Mouse (Mus musculus) layer of hippocampus, adult 9-11 months (tissue): ENCODE data around the gene Vstm2l.

Source experiments
- DNase-seq: peaks from one replicate; pipeline ENCODE4 v3.0.0; 2022

Gene Vstm2l

GRCm38 (mm10) chr2:157914105-157914764, at the start of gene Vstm2l:
Vstm2l (plus strand) TSS chr2:157914653.
- DNase-seq = peak; percentile 55

DNA sequence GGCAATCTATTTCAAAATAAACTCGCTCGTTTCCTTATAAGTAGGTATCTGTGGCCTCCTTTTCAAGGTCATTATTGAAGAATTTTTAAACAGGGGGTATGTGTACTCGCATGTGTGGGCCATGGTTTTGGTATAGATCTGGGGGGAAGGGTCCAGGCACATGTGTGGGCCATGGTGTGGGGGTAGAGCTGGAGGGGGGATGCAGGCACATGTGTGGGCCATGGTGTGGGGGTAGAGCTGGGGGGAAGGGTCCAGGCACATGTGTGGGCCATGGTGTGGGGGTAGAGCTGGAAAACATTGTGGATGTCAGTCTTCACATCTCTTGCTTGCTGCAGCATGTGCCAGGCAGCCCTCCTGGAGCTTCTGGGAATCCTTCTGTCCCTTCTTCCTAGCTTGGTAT, 47.3 kb upstream of the Vstm2l start:
- DNase-seq = no peak

DNA sequence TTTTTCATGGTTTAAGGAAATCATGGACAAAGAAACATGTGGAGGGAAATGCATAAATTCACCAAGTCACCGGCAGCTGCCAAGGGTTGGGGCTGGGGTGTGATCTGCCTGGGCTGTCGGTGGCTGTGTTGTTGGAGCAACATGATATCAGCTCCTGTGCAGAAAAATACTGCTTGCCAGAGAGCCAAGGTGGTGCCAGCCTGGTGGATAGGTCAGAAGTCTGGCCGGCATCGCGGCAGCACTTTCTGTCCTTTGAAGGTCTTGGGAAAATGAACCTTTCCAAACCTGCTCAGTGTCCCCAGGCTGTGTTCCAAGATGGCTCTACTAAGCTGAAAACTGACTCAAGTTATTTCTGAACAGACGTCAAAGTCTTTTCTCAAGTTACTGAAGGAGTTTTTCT, 44.2 kb upstream of the Vstm2l start:
- no peak for DNase-seq

- peak; percentile 75 for DNase-seq
Observed at GRCm38 (mm10) chr2:157873223-157873622, 41.2 kb upstream of the Vstm2l start.

DNA sequence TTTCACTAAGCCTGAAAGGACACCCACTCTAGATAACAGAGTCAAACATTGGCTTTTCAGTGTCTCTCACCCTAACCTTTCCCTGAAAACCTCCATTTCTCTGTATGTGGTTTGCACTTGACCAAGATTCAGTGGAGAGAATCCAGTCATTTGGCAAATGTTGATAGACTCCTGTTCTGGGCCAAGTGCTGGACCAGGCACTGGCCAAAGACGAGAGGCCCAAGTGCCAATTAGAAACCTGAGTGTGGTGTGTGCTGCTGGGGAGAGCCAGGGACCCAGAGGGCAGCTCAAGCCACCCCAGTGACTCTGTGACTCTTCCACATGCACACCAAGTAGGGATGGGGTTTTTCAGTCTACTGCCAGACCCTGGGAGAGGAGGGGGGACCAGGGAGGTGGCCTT, 40.8 kb upstream of the Vstm2l start:
- DNase-seq = no peak

- peak; percentile 16 for DNase-seq
Observed at GRCm38 (mm10) chr2:157875111-157875510, 39.3 kb upstream of the Vstm2l start.

DNA sequence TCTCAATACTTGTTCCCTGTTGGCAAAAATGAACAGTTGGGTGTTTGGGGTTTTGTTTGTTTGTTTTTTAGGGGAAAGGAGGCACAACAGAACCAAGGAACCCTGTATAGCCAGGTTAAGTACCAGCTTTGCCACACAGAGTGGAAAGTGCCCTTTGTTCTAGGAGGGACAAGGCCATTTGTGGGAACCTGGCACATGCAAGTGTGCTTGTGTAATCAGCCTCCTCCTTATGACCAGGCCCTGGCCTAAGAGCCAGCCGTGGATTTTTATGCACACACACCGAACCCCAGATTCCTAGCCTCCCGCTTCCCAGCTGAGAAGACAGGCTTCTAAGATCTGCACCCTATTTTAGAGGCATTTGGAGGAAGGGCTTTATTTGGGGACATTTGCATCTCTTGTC, 37.1 kb upstream of the Vstm2l start:
- DNase-seq = no peak

DNA sequence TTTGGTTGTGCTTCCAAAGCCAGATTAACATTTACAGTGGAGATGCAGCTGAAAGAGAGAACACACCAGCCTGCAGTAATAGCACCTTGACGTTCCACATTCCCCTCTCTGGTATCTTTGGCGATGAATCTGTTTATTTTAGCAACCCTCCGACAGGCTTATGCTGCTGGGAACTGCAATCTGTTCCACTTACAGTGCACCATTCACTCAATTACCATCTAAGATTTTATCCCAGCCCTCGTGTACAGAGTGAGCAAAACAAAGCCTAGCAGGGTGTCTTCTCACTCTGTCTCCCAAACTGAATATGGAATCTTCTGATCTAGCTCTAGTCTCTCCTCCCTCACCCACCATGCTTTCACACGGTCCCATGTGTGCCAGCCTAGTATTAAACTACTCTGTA, 36.5 kb upstream of the Vstm2l start:
- DNase-seq = peak; percentile 72

DNA sequence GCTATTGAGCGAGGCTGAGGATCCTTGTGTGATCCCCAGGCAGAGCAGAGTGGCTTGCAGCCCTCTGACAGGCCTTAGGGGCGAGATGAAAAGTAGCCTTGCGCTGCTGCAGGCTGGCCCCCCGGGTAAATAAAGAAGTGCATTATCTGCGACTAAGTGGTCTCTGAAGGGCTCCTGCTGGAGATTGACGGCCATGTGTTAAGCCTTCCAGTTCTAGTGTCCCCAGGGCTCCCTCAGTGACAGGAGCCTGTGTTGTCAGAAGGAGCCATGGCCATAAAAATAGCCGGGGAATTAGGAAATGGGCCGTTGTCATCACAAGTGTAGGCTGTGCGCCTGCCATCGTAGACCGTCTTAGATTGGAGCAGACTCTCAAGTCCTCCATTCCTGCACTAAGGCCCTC, 32.5 kb upstream of the Vstm2l start:
- no peak for DNase-seq

DNA sequence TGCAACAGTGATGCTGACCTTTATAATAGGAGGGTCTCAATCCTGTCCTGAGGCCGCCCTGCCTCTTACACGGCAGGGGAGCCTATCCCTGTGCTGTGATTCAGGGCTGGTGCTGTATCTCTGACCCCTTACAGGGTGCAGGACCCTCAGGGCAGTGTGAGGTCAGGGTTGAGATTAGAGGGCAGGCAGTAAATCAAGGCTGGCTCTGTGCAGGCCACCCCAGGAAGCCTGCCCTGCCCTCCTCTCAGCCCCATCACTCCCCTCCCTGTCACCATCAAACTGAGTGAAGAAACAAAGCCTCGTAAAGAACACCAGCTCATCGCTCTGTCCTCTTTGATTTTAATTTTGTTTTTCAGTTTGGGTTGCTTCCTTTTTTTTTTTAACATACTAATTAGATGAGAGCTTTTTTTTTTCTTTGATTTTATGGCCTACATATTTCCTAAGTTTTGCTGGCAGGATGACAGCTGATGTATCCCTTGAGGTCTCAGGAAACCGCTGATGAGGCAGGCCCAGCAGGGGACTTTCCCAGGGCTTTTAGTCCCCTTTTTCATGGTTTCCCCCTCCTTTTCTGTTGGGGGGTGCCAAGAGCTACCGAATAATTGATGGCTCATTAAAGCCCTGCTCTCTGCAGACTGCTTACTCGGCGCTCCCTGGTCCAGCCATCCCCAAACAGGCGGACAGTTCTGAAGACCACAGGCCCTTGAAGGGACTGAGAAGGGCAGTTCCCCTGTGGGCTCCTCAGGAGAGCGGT, 27.0 kb upstream of the Vstm2l start:
- no peak for DNase-seq

DNA sequence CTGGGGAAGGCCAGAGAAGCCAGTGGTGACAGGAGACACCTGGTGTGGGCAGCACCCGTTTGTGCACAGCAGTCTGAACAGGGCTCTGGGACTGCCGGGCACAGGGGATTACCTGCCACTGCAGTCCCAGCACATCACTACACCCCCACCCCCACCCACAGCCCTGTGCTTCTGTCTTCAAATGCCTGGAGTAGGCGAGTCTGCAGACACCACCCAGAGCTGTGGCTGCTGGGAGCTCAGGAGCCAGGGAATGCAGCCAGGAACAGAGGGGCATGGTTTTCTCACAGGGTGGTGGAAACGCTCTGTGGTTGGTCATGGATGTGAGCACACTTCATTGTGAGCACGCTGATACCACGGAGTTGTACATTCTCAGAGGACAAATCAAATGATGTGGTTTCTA, 23.3 kb upstream of the Vstm2l start:
- no peak for DNase-seq

DNA sequence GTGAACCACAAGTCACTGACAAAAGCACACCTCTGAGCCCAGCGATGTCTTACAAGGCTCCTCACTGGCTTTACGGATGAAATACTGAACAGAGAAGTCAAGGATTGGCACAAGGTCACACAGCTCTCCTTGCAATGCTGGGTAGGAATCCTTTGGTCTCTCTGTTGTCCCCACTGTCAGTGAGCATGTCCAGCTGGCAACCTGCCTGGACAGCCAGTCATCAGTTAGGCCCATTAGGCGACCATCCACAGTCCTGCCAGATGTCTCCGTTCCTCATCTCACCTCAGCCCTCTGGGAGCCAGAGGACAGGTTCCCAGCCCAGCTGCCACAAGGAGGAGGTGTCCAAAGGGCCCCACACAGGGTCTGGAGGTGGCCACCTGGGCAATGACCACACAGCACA, 17.3 kb upstream of the Vstm2l start:
- DNase-seq = no peak

- DNase-seq = peak; percentile 26
Observed at GRCm38 (mm10) chr2:157913204-157913636, 1.2 kb upstream of the Vstm2l start.

DNA sequence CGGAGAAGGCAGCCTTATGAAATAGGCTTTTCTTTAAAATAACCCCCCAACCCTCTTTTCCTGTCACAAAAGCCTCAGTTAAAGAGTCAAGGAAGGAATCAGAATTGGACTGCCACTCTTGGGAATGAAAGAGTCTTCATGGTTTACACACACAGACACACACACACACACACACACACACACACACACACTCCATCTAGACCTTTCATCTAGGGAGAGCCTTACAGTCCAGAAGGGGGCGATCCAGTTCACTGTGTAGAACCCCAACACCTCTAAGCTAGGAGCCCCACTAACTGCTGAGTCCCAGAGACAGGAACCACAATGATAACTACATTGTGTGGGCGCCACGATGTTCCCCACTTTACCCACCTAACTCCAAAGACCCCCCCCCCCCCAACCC, 748 bp upstream of the Vstm2l start:
- peak; percentile 34 for DNase-seq

DNA sequence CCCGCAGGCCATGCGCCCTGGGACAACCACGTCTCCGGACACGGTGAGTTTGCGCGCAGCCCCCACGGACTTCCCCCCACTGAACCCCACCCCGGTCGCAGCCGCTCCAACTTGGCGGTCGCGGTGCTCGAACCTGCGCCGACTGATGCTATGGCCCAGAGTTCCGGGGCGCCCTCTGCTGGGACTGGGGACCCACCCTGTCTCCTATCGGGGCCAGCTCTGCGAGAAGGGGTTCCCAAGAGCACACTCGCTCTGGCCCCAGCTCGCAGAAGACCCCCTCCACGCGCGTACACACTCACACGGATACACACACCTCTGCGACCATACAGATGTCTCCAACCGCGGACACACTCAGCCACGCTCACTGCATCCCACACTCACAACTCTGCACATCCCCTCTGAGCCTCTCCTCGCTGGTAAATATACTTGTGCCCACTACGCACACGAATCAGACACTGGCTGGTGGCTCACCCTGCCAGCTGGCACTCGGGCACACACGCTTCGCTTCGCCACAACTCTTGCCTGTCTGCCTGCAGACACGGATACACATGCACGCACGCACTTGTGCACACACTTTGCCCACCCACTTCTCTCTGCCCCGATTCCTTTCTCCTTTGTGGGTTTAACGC, 550 bp downstream of the Vstm2l start:
- peak; percentile 42 for DNase-seq

DNA sequence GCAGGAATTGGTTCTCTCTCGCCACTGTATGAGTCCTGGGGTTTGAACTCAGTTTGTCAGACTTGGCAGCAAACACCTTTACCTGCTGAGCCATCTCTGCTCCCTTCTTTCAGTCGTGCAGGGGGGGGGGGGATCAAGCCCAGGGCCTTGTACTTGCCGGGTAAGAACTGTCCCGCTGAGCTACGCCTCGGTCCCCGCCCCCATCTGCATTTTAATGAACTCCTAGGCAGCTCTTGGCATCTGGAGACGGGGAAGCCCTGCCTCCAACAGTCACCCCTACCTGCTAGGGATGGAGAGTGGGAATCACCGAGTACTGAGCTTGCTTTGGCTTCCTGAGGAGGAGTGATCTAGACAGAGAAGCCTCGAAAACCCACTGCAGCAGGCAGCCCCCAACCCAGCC, 4.1 kb downstream of the Vstm2l start:
- DNase-seq = no peak

- DNase-seq = peak; percentile 56
Observed at GRCm38 (mm10) chr2:157921551-157921950, 7.1 kb downstream of the Vstm2l start.

DNA sequence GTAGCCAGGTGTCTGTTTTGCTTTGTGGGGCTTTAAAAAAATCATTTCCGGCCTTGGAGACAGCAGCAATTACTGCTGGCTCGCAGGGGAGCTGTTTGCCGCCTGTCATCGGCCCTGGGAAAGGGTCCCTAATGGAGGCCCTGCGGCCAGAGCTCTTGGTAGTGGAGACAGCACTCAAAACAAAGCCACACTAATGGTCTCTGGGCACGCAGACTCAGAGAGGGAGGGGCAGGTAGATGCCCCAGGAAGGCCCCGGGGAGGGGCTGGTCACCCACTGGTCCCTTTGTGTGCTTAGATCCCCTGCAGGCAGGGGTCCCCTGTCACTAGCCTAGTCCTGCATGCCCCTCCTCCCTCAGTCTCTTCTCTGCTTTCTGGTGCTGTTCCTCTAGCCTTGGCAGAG, 9.0 kb downstream of the Vstm2l start:
- DNase-seq = no peak

DNA sequence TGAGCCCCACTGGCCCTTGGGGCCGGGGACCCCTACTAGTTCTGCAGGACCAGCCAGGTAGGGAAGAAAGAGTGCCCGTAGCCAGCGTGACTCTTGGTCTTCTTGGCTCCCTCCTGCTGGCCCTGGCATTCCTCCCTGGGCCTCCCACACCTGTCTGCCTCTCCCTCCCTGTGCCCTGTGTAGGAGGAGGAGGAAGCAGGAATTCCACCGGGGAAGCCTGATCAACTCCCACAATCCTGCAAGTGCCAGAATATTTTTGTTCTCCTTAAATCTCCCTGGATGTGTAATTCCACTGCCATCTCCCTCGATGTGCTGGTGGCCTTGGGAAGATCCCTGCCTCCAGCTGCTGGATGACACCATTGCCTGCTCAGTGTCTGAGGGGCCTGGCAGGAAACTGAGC, 10.1 kb downstream of the Vstm2l start:
- no peak for DNase-seq

DNA sequence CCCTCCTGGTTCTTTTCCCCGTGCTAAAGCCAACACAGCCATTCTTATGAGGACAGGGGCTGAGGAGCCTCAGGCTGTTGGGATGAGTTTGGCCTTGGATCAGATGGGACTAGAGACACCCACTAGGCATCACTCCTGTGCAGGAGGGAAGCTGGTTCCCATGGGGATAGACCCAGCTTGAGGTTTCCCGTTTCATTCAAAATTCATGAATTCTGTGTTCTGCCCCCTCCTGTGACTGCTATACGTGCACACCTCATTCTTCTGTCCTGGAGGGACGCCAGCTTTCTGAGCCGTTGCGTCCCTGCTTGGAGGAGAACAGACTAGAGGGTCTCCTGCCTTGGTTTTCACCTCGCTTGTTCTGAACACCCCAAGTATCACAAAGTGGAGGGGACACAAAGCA, 12.0 kb downstream of the Vstm2l start:
- no peak for DNase-seq

- no peak for DNase-seq
Observed at GRCm38 (mm10) chr2:157926927-157927326, 12.5 kb downstream of the Vstm2l start.

- DNase-seq = no peak
Observed at GRCm38 (mm10) chr2:157927397-157927796, 12.9 kb downstream of the Vstm2l start.

- no peak for DNase-seq
Observed at GRCm38 (mm10) chr2:157927815-157928214, 13.4 kb downstream of the Vstm2l start.

DNA sequence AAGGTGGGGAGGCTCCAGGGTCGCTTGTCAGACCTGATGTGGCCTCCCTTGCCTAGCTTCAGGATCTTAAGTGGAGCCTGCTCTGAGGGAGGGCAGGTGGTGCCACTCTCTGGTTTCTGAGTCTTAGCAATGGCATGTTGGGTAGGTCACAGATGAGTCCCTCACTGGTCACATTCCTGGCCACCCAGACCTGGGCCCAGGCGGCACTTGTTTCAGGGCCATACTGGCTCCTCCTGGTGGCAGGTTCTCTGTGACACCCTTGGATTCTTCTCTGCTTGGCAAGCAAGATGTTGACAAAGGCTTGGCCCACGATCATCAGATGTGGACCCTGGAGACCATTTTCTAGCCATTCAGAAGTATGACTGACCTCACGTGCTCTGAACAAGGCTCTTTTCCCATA, 18.2 kb downstream of the Vstm2l start:
- no peak for DNase-seq
